Mouse (Mus musculus): ENCODE data around the gene Gm6525.

Gene Gm6525

DNA sequence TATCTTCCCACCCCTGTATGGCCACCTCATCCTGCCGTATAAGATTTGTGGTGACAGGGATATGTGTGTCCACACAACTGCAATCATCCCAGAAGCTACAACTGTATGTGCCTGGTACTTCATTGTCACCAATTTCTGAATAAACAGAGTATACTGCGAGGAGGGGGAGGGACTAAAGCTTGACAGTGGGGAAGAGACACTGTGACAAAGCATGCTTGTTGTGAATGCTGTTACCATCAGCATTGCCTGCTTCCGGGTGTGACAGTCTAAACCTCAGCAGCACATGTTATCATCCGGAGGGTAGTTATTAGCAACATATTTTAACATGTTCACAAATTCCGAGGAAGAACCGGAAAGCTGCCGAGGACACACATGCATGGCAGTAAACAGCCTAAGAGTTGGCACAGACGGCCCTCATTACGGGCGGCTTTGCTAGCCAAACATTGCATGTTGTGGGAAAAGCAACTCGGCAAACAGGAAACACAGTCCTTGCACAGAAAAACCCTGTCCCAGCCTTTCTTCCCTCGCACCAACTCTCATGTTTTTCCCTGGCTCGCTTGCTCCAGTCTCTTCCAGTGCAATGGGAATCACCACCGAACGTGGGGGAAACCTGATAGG, 41.9 kb downstream of the Gm6525 start:
- no peak for DNase-seq

DNA sequence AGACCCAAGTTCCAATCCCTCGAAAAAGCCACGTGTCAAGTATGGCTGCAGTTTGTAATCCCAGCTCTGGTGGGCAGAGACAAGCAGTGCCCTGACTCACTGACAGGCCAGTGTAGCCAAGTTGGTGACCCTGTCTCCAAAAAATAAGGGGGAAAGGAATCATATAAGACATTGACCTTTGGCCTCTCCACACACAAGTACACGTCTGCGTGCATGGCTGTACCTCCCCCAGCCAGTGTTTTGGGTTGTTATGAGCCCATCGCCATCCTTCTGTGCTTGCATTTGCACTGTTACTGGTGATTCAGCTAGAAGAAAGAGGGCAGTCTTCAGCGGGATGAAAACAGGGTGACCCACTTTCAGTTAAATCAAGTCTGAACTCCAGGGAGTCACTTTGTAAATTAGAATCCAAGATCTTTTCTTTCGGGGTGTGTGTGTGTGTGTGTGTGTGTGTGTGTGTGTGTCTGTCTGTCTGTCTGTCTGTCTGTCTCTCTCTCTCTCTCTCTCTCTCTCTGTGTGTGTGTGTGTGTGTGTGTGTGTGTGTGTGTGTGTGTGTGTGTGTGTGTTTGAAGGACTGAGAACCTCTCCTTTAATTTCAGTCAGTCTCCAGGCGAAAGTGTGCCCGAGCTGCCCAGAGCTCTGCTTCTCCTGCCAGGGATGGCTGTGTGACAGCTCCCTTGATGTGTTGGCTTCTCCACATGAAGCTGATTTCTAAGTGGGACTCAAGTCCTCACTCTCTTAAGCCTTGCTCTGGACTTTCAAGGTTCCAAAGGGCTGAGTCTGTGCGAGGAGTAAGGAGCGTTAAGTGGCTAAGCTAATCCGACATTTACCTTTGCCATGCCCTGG, 43.4 kb downstream of the Gm6525 start:
- DNase-seq: no peak

DNA sequence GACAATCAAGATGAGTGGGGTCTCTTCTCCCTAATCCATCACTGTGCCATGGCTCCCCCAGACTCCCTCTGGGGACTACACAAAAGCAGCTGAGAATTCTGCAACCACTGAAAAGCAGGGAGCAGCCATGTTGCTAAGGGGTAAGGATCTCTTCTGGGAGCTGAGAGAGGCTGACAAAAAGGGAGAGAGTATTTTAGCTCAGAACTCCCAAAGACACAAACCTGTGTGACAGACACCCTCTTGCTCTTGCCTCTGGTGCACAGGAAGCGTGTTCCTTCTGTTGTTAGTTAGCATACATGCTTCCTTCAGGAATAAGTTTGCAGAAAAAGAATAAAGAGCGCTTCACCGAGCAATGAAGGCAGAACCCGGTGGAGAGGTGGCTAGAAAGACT, 44.1 kb downstream of the Gm6525 start:
- no peak for DNase-seq

DNA sequence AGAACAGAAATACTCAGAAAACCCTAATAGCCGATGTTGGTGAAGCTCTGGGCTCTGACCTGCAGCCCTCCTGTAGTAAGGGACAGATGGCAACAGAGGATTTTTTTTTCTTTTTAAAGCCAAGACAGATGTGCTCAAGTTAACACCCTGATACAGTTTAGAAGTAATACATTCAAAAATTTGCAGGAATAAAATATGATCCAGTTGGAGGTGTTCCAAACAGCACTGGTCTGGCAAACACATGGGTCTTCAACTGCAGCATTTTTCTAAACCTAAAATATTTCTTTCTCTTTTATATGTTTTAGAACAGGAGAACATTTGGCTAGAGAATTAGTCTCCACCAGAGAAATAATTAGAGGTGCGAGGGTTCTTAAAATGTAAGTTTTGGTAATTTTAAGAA, 44.6 kb downstream of the Gm6525 start:
- DNase-seq: no peak

DNA sequence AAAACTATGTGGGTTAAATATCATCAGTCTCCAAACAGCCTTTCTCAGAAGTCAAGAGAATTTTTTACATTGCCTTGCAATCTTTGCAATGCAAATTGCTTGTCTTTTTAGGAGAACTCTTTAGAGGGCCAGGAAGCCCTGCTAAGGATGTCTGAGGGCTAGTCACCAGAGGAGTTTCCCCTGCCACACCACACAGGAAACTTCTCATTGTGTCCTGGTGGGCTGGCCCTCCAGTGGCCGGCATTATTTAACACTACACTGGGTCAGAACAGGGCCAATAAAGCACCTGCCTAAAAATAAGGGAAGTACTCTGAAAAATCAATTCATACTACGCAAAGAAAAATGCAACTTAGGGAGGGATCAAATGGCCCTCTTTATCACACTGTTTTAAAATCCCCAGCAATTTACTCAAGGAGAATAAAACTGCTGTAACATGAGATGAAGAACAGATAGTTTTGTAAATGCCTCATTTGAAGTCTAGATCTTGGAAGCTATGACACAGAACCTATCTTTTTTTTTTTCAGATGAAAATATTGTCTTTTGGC, 45.3 kb downstream of the Gm6525 start:
- no peak for DNase-seq

DNA sequence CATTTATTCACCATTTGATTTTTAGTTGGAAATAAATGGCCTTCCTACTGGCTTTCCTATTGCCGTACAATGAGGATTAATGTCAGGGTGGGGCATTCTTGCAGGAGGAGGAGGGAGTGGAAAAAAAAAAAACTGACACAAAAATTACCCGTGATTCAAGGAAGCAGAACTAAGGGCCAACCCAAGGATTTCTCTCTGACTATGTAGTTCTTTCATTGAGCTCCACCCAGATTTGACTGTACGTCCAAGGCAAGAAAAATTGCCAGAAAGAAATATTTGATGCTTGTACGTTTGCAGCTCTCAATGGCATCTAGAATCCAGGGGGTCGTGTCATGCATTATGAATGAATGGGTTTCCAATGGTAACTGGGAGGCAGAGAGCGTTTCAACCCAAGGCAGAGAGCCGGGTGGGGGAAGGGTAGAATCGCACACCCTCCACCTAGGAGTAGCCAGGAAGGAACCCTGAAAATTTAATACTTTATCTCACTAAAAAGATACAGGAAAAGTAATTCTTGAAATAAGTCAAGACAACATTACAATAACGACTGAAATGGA, 45.9 kb downstream of the Gm6525 start:
- no peak for DNase-seq

DNA sequence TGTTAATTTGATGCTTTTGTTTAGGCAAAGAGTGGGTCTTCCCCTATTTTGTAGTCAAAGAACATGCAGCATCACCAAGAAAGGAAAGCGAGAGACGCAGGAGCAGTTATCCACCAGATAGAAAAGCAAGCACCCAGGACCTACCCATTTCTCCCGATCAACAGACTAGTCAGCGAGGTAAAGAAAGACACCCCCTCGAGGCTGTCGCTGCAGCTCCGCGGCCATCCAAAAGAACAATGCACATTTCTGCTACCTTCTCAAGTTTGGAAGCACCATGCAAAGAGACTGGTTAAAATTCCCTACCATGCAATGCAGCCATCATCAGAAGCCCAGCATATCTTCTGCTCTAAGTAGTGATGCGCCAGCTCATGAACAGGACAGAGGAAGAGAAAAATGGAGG, 46.4 kb downstream of the Gm6525 start:
- no peak for DNase-seq

DNA sequence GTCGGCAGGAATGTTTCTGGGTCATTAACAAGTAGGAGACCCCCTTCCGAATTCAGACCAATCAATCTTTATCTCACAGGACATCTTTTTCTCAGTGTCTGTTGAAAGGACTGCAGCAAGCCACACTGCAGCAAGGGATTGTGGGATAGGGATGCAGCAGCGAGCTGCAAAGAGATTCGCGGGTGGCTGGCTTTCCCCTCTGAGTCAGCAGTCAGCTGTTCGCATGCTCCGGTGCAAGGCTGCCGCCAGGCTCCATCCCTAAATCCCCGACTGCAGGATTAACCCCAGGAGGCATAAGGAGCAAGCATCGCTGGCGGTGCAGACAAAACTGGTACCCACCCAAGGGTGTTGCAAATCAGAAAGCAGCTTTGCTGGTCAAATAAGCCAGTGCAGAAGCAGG, 46.8 kb downstream of the Gm6525 start:
- peak; percentile 69 to 77 for DNase-seq
